Mouse (Mus musculus) erythroblast, embryonic 14.5 days (primary cell): ENCODE results near the gene Rhox2g.
"Not testable (repeated sequence)": the region's sequence is repeated elsewhere in the genome, so short reads cannot be mapped to it uniquely, and the experiment has no call there.

ENCODE experiments used
- GATA1 ChIP-seq: IDR thresholded peaks from 2 replicates; pipeline ENCODE4 v1.6.1; 2012; ENCODE audit warnings: low read length, inconsistent platforms, mixed read lengths
- TAL1 ChIP-seq: IDR thresholded peaks from 3 replicates; pipeline ENCODE4 v1.6.1; 2012; ENCODE audit warnings: low read length, inconsistent platforms, mixed read lengths

DNA sequence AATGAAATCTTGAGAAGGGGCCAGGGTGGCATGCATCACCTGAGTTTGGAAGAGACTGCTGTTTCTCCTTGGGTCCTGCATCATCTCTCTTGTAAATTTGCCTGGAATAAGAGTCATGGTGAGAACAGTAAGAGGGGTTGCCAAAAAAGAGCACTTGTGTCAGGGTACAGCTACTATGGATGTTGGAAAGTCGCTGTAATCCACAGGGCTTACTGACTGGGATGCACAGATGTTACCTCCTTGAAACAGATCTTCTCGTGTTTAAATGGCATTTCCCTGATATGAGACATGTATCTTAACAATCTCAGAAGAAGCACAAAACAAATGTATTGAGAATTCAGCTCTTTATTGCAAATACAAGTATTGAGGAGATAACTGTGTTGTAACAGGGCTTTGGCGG is 25.4 kb upstream of the Rhox2g start, which contains the start of gene Rhox3h:
- not testable (repeated sequence) for TF ChIP-seq GATA1, TAL1
